Mouse (Mus musculus) hindbrain, embryonic 12.5 days (tissue): ENCODE results near the gene Hpn. TPM values are rescaled to one million over a fixed set of nuclear protein-coding genes. Genes with fewer than 3 reads are reported as not detected.

Source experiments
- polyA plus RNA-seq: library from polyadenylated mRNA; unstranded; fragments of >200 nt; fragmentation: Nextera tagmentation; extraction: Ambion mirVana; gene quantifications from 2 replicates; pipeline ENCODE4 v1.2.1, GENCODE M21; 2016

Gene Hpn
- polyA plus RNA-seq, 1 experiment from 2014 or later, result 2.7 TPM

Other genes with a start within 250 kb of the Hpn start
- not detected in 2 replicates for gene Cd22, start 234.9 kb downstream of the Hpn start, polyA plus RNA-seq
- gene Mag, start 200.4 kb downstream of the Hpn start, polyA plus RNA-seq, result 0.56 and 0.61 TPM in 2 replicates
- gene Hamp2, start 190.6 kb downstream of the Hpn start, polyA plus RNA-seq, result not detected in 2 replicates
- not detected in 2 replicates for gene Hamp, start 171.3 kb downstream of the Hpn start, polyA plus RNA-seq
- gene Usf2, start 158.5 kb downstream of the Hpn start, polyA plus RNA-seq, result 29.7 and 32.7 TPM in 2 replicates
- gene Lsr, start 141.8 kb downstream of the Hpn start, polyA plus RNA-seq, result 16.6 and 20.2 TPM in 2 replicates
- gene Fam187b, start 141.5 kb downstream of the Hpn start, polyA plus RNA-seq, result 0.89 and 1.4 TPM in 2 replicates
- gene Fxyd5, start 72.8 kb downstream of the Hpn start, polyA plus RNA-seq, result 9.6 and 10.4 TPM in 2 replicates
- gene Fxyd7, start 63.8 kb downstream of the Hpn start, polyA plus RNA-seq, result 26.3 and 29.8 TPM in 2 replicates
- gene Fxyd1, start 58.1 kb downstream of the Hpn start, polyA plus RNA-seq, result 25.3 and 34.7 TPM in 2 replicates
- gene Lgi4, start 55.9 kb downstream of the Hpn start, polyA plus RNA-seq, result 2.1 TPM in 2 replicates
- 5.5 and 12.3 TPM in 2 replicates for gene Fxyd3, start 38.6 kb downstream of the Hpn start, polyA plus RNA-seq
- 2.7 and 3.8 TPM in 2 replicates for gene Scn1b, start 11.7 kb upstream of the Hpn start, polyA plus RNA-seq
- 185 and 202 TPM in 2 replicates for gene Gramd1a, start 40.6 kb upstream of the Hpn start, polyA plus RNA-seq
- gene Scgb2b2, start 175.2 kb upstream of the Hpn start, polyA plus RNA-seq, result not detected in 2 replicates
- gene Scgb1b2, start 176.5 kb upstream of the Hpn start, polyA plus RNA-seq, result not detected in 2 replicates
- gene Scgb2b3, start 246.8 kb upstream of the Hpn start, polyA plus RNA-seq, result not detected in 2 replicates